Comparison of ENCODE assay signal across 13 mouse cellular contexts in the genomic region with DNA sequence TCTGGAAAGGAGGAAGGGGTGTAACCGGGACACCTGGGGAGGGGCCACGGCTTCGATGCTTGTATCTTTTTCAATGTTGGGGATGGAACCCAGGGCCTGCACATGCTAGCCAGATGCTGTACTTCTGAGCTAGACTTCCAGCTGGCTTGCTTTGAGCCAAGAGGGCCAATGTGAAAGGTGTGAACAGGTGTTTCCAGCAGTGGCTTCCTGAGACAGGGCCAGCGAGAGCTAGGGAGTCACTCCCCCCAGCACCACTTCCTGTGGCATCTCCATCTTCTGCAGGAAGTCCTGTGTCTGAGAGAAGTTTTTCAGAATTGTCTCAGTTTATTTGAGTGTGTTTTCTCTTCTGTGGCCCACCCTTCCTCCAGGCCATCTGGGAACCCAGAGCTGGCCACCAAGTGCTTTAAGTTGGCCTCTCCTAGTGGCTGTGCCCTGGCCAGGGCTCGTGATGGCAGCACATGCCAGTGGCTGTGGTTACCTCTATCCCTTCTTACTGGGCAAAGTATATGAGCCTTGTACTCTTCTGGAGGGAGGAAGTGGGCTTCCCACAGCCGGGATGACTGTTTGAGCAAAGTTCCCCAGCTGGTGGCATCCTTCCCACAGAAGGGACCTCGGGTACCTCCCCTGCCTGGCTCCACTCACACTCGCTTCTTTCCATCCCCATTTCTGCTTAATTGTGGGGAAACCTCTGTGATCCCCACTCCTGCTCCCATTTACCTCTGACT. TPM values are rescaled to one million over a fixed set of nuclear protein-coding genes. Genes with fewer than 3 reads are reported as not detected.
A peak's percentile ranks its signal among the peaks of the same experiment; 100 is the strongest.
DNase-seq lines count a peak whose midpoint lies in the region; ATAC-seq and TF ChIP-seq lines count a peak whose summit lies in the region.
"Had no signal": no experiment of that assay in that cellular context is flagged by ENCODE, and none has a peak within 500 bp of the region (broad histone marks: within the 10 kb centered on the region; RNA-seq: fewer than 3 reads in every experiment).

No protein-coding gene starts in this region.

- no peaks in the 10 kb centered on the region for H3K27me3 ChIP-seq in heart, postnatal 0 days (ENCODE audit: control insufficient read depth, insufficient read depth, low read length)
- H3K27me3 ChIP-seq in heart, embryonic 10.5 days (ENCODE audit: insufficient read depth, poor library complexity, severe bottlenecking): no peaks in the 10 kb centered on the region
- H3K27me3 ChIP-seq in embryonic facial prominence, embryonic 14.5 days (replicated peaks; ENCODE audit: control insufficient read depth, insufficient read depth, low read length): no peaks in the 10 kb centered on the region
- no peaks in the 10 kb centered on the region for H3K27me3 ChIP-seq in small intestine, adult 2 months (ENCODE audit: control insufficient read depth, insufficient read depth, low read length)
- no peaks in the 10 kb centered on the region for H3K27me3 ChIP-seq in forebrain, embryonic 13.5 days
- H3K27me3 ChIP-seq: hindbrain, embryonic 12.5 days; limb, embryonic 13.5 days; midbrain, embryonic 12.5 days had no signal

- no peak for TF ChIP-seq EP300 in heart, postnatal 0 days (IDR thresholded peaks at IDR 0.05; ENCODE audit: low read depth)

- no peak for ATAC-seq in heart, postnatal 0 days (ENCODE audit: insufficient read depth, low read depth)
- no peak for ATAC-seq in embryonic facial prominence, embryonic 14.5 days (ENCODE audit: low read depth)
- no peak for ATAC-seq in forebrain, embryonic 13.5 days

- no peak for TF ChIP-seq POLR2A in small intestine, adult 2 months (IDR thresholded peaks at IDR 0.05; ENCODE audit: low read depth, low read length)

- H3K4me2 ChIP-seq in heart, postnatal 0 days (ENCODE audit: low read depth, low read length): no peak overlapping the region
- H3K4me2 ChIP-seq in embryonic facial prominence, embryonic 14.5 days (ENCODE audit: low read depth, low read length): no peak overlapping the region
- H3K4me2 ChIP-seq in forebrain, embryonic 13.5 days: no peak overlapping the region
- H3K4me2 ChIP-seq: hindbrain, embryonic 12.5 days; limb, embryonic 13.5 days; midbrain, embryonic 12.5 days had no signal

- H3K9me3 ChIP-seq in heart, postnatal 0 days (replicated peaks; ENCODE audit: control insufficient read depth, low read length): no peaks in the 10 kb centered on the region
- H3K9me3 ChIP-seq in heart, embryonic 10.5 days: no peaks in the 10 kb centered on the region
- no peaks in the 10 kb centered on the region for H3K9me3 ChIP-seq in embryonic facial prominence, embryonic 14.5 days (ENCODE audit: control insufficient read depth, low read length)
- H3K9me3 ChIP-seq in forebrain, embryonic 13.5 days (replicated peaks): no peaks in the 10 kb centered on the region
- H3K9me3 ChIP-seq: hindbrain, embryonic 12.5 days; limb, embryonic 13.5 days; midbrain, embryonic 12.5 days had no signal

- peak overlapping the region; percentile 77 for H3K27ac ChIP-seq in heart, postnatal 0 days (ENCODE audit: low read depth)
- H3K27ac ChIP-seq in heart, embryonic 10.5 days: no peak overlapping the region
- peak overlapping the region; percentile 66; the same call in 1 of the 2 replicates for H3K27ac ChIP-seq in embryonic facial prominence, embryonic 14.5 days (replicated peaks; ENCODE audit: low read depth, low read length)
- H3K27ac ChIP-seq in small intestine, adult 2 months (ENCODE audit: insufficient read depth, low read depth, low read length): peak overlapping the region; percentile 85
- H3K27ac ChIP-seq in forebrain, embryonic 13.5 days: no peak overlapping the region
- no peak overlapping the region for H3K27ac ChIP-seq in left cerebral cortex, adult 2 months
- H3K27ac ChIP-seq: hindbrain, embryonic 12.5 days; limb, embryonic 13.5 days; midbrain, embryonic 12.5 days had no signal

- H3K9ac ChIP-seq in heart, postnatal 0 days (replicated peaks; ENCODE audit: low read depth, low read length): no peak overlapping the region
- H3K9ac ChIP-seq in embryonic facial prominence, embryonic 14.5 days (ENCODE audit: low read depth, low read length): no peak overlapping the region
- H3K9ac ChIP-seq in forebrain, embryonic 13.5 days: no peak overlapping the region
- H3K9ac ChIP-seq: hindbrain, embryonic 12.5 days; limb, embryonic 13.5 days; midbrain, embryonic 12.5 days had no signal

- no peak for DNase-seq in heart, postnatal 0 days (ENCODE audit: low spot score)
- no peak for DNase-seq in heart, embryonic 10.5 days (ENCODE audit: low spot score)
- DNase-seq in 416B (ENCODE audit: low read depth): peak; percentile 43
- DNase-seq in embryonic facial prominence, embryonic 14.5 days (ENCODE audit: low spot score): no peak
- no peak for DNase-seq in testis, postnatal 14 days (ENCODE audit: low spot score)
- DNase-seq in left cerebral cortex, adult 2 months (ENCODE audit: extremely low spot score in 1 of 2, low spot score in 2 of 2): no peak
- DNase-seq: cerebellum, postnatal 25 days had no signal

- H3K4me1 ChIP-seq in heart, postnatal 0 days (ENCODE audit: control insufficient read depth, insufficient read depth): peaks cover 25% of the 10 kb centered on the region
- peaks cover 13% of the 10 kb centered on the region; the same call in 1 of the 2 replicates for H3K4me1 ChIP-seq in heart, embryonic 10.5 days
- peaks cover 4% of the 10 kb centered on the region; the same call in 1 of the 2 replicates for H3K4me1 ChIP-seq in embryonic facial prominence, embryonic 14.5 days (ENCODE audit: control insufficient read depth, insufficient read depth, low read length)
- peaks cover 20% of the 10 kb centered on the region for H3K4me1 ChIP-seq in small intestine, adult 2 months (ENCODE audit: control insufficient read depth, insufficient read depth, insufficient read length, low read length)
- H3K4me1 ChIP-seq in forebrain, embryonic 13.5 days: no peaks in the 10 kb centered on the region
- H3K4me1 ChIP-seq: hindbrain, embryonic 12.5 days; midbrain, embryonic 12.5 days had no signal

- intact Hi-C loops in left cerebral cortex, adult 2 months (cut with DNase I): no loop called here

- no peak overlapping the region for H3K4me3 ChIP-seq in heart, postnatal 0 days (ENCODE audit: low read depth, low read length)
- H3K4me3 ChIP-seq in heart, embryonic 10.5 days: no peak overlapping the region
- no peak overlapping the region for H3K4me3 ChIP-seq in embryonic facial prominence, embryonic 14.5 days (ENCODE audit: low read depth, low read length)
- H3K4me3 ChIP-seq in small intestine, adult 2 months (ENCODE audit: low read depth, low read length): no peak overlapping the region
- H3K4me3 ChIP-seq in forebrain, embryonic 13.5 days: no peak overlapping the region
- H3K4me3 ChIP-seq in left cerebral cortex, adult 2 months: no peak overlapping the region
- H3K4me3 ChIP-seq: erythroblast, embryonic 14.5 days; hindbrain, embryonic 12.5 days; limb, embryonic 13.5 days; midbrain, embryonic 12.5 days had no signal

- no peaks in the 10 kb centered on the region; the same call in 1 of the 2 replicates for H3K36me3 ChIP-seq in heart, postnatal 0 days (replicated peaks; ENCODE audit: control insufficient read depth, insufficient read depth, low read length)
- H3K36me3 ChIP-seq in heart, embryonic 10.5 days: peaks cover 24% of the 10 kb centered on the region
- peaks cover 13% of the 10 kb centered on the region for H3K36me3 ChIP-seq in embryonic facial prominence, embryonic 14.5 days (ENCODE audit: control insufficient read depth, insufficient read depth, low read length)
- peaks cover 3% of the 10 kb centered on the region; the same call in 1 of the 2 replicates for H3K36me3 ChIP-seq in small intestine, adult 2 months (ENCODE audit: control insufficient read depth, insufficient read depth, low read length)
- no peaks in the 10 kb centered on the region for H3K36me3 ChIP-seq in forebrain, embryonic 13.5 days (ENCODE audit: poor library complexity, severe bottlenecking)
- H3K36me3 ChIP-seq: midbrain, embryonic 12.5 days had no signal

- no peak for TF ChIP-seq CTCF in heart, postnatal 0 days (IDR thresholded peaks at IDR 0.05; ENCODE audit: low read depth)
- no peak for TF ChIP-seq CTCF in small intestine, adult 2 months (IDR thresholded peaks at IDR 0.05; ENCODE audit: extremely low read depth, insufficient read length, insufficient replicate concordance, low read depth, low read length)
- TF ChIP-seq CTCF in left cerebral cortex, adult 2 months (IDR thresholded peaks at IDR 0.05): no peak

- WGBS in heart, postnatal 0 days: 72% methylated on average over 8 of the region's 8 CpGs
- 84% methylated on average over 8 of the region's 8 CpGs for WGBS in heart, embryonic 10.5 days
- 73% methylated on average over 8 of the region's 8 CpGs for WGBS in embryonic facial prominence, embryonic 14.5 days
- 69% methylated on average over 8 of the region's 8 CpGs for WGBS in small intestine, adult 2 months
- WGBS in forebrain, embryonic 13.5 days: 89% methylated on average over 8 of the region's 8 CpGs

RNA-seq across cellular contexts. Expression of a gene that starts 17.3 kb away (rescaled TPM):
- 35.2 and 71.6 TPM in 2 replicates for total RNA-seq in heart, postnatal 0 days (2014; rRNA removed; ENCODE audit: low replicate concordance)
- polyA plus RNA-seq in heart, postnatal 0 days (2015; fragmentation: Nextera tagmentation; extraction: Ambion mirVana): 70.3 TPM in 2 replicates
- polyA plus RNA-seq in heart, embryonic 10.5 days (2016; fragmentation: Nextera tagmentation; extraction: Ambion mirVana): 103 and 119 TPM in 2 replicates
- polyA plus RNA-seq in embryonic facial prominence, embryonic 14.5 days (2014; fragmentation: Nextera tagmentation; extraction: Ambion mirVana): 105 and 108 TPM in 2 replicates
- polyA plus RNA-seq in small intestine, adult 2 months (2012; rRNA removed): 81.9 and 151 TPM in 2 replicates
- polyA plus RNA-seq in forebrain, embryonic 13.5 days (2015; fragmentation: Nextera tagmentation; extraction: Ambion mirVana): 135 and 140 TPM in 2 replicates
- total RNA-seq in left cerebral cortex, adult 2 months (2021): 10 to 100 TPM; 55.8 to 61.9 TPM

RNA-seq across cellular contexts. Expression of a gene that starts 30.4 kb away (rescaled TPM):
- total RNA-seq in heart, postnatal 0 days (2014; rRNA removed; ENCODE audit: low replicate concordance): 5.0 and 5.6 TPM in 2 replicates
- polyA plus RNA-seq in heart, postnatal 0 days (2015; fragmentation: Nextera tagmentation; extraction: Ambion mirVana): 3.6 and 3.9 TPM in 2 replicates
- polyA plus RNA-seq in heart, embryonic 10.5 days (2016; fragmentation: Nextera tagmentation; extraction: Ambion mirVana): 8.2 and 10.7 TPM in 2 replicates
- polyA plus RNA-seq in embryonic facial prominence, embryonic 14.5 days (2014; fragmentation: Nextera tagmentation; extraction: Ambion mirVana): 15.2 and 15.5 TPM in 2 replicates
- polyA plus RNA-seq in small intestine, adult 2 months (2012; rRNA removed): 9.6 and 15.6 TPM in 2 replicates
- 3.0 and 3.8 TPM in 2 replicates for polyA plus RNA-seq in forebrain, embryonic 13.5 days (2015; fragmentation: Nextera tagmentation; extraction: Ambion mirVana)
- total RNA-seq in left cerebral cortex, adult 2 months (2021): 1 to 10 TPM; 3.0 to 3.6 TPM

RNA-seq across cellular contexts. Expression of a gene that starts 46.7 kb away (rescaled TPM):
- 34.5 and 38.0 TPM in 2 replicates for total RNA-seq in heart, postnatal 0 days (2014; rRNA removed; ENCODE audit: low replicate concordance)
- polyA plus RNA-seq in heart, postnatal 0 days (2015; fragmentation: Nextera tagmentation; extraction: Ambion mirVana): 129 and 142 TPM in 2 replicates
- polyA plus RNA-seq in heart, embryonic 10.5 days (2016; fragmentation: Nextera tagmentation; extraction: Ambion mirVana): 103 TPM in 2 replicates
- 98.3 and 106 TPM in 2 replicates for polyA plus RNA-seq in embryonic facial prominence, embryonic 14.5 days (2014; fragmentation: Nextera tagmentation; extraction: Ambion mirVana)
- 23.1 and 65.9 TPM in 2 replicates for polyA plus RNA-seq in small intestine, adult 2 months (2012; rRNA removed)
- polyA plus RNA-seq in forebrain, embryonic 13.5 days (2015; fragmentation: Nextera tagmentation; extraction: Ambion mirVana): 175 and 178 TPM in 2 replicates
- 100 to 1,000 TPM; 178 to 187 TPM for total RNA-seq in left cerebral cortex, adult 2 months (2021)

RNA-seq across cellular contexts. Expression of a gene that starts 57.1 kb away (rescaled TPM):
- total RNA-seq in heart, postnatal 0 days (2014; rRNA removed; ENCODE audit: low replicate concordance): 54.7 and 85.6 TPM in 2 replicates
- polyA plus RNA-seq in heart, postnatal 0 days (2015; fragmentation: Nextera tagmentation; extraction: Ambion mirVana): 28.5 and 29.9 TPM in 2 replicates
- polyA plus RNA-seq in heart, embryonic 10.5 days (2016; fragmentation: Nextera tagmentation; extraction: Ambion mirVana): 66.0 and 68.5 TPM in 2 replicates
- polyA plus RNA-seq in embryonic facial prominence, embryonic 14.5 days (2014; fragmentation: Nextera tagmentation; extraction: Ambion mirVana): 57.9 and 66.5 TPM in 2 replicates
- polyA plus RNA-seq in small intestine, adult 2 months (2012; rRNA removed): 9.6 and 19.4 TPM in 2 replicates
- polyA plus RNA-seq in forebrain, embryonic 13.5 days (2015; fragmentation: Nextera tagmentation; extraction: Ambion mirVana): 66.0 and 77.5 TPM in 2 replicates
- 10 to 100 TPM; 72.3 to 77.2 TPM for total RNA-seq in left cerebral cortex, adult 2 months (2021)

Comparison
In these comparisons a context has a peak if more than half of its experiments do, and no peak if none do; other contexts are left out.
1. H3K27ac ChIP-seq: peak in heart, postnatal 0 days (single experiment), embryonic facial prominence, embryonic 14.5 days (single experiment) and small intestine, adult 2 months (single experiment); none in heart, embryonic 10.5 days (single experiment), forebrain, embryonic 13.5 days (single experiment) and left cerebral cortex, adult 2 months (single experiment).